Mouse (Mus musculus) olfactory bulb, adult 2 months (tissue): ENCODE measurements at regions not wholly inside any gene's neighbourhood (a gene's known extent, or its start where the extent isn't known, plus 50 kb on each side); places are given as distances from the start of the nearest gene placed in this dataset.
A peak's percentile ranks its signal among the peaks of the same experiment; 100 is the strongest.

ENCODE experiments used
- H3K27ac ChIP-seq: fragments of 200-500 bp; 2 replicates; pipeline ENCODE4 v1.5.1; 2012; ENCODE audit warnings: low read depth, low read length; ENCODE audit not compliant: insufficient read depth
- H3K4me1 ChIP-seq: fragments of 200-500 bp; 2 replicates; pipeline ENCODE4 v1.6.1; 2012; ENCODE audit warnings: low read length; ENCODE audit not compliant: control insufficient read depth, insufficient read depth
- H3K4me3 ChIP-seq: fragments of 200-500 bp; 2 replicates; pipeline ENCODE4 v1.5.1; 2012; ENCODE audit warnings: mild to moderate bottlenecking, low read depth, low read length, moderate library complexity; ENCODE audit not compliant: insufficient read depth
- CTCF ChIP-seq: fragments of 200-500 bp; IDR thresholded peaks from 2 replicates; pipeline ENCODE4 v1.5.1; 2012; ENCODE audit warnings: low read depth, mild to moderate bottlenecking, low read length, moderate library complexity; ENCODE audit not compliant: insufficient read depth
- POLR2A ChIP-seq: fragments of 200-500 bp; IDR thresholded peaks from 2 replicates; pipeline ENCODE4 v1.6.1; 2012; ENCODE audit warnings: mild to moderate bottlenecking, low read depth, low read length, moderate library complexity; ENCODE audit not compliant: insufficient read depth
- WGBS: fragments of 180-500 bp; shearing (Covaris S2); methylation state at CpG from one replicate; pipeline ENCODE4 v1.1.7; 2018; 5-methylcytosine and 5-hydroxymethylcytosine counted together

GRCm38 (mm10) chr2:61454729-61455128 is 123.7 kb upstream of the Tank start:
- TF ChIP-seq CTCF (no peak), POLR2A (no peak)
- H3K27ac ChIP-seq, result no peak overlapping the region
- WGBS, result 28% methylated on average over 9 of the region's 9 CpGs
- peaks cover 2% of the 10 kb centered on the region for H3K4me1 ChIP-seq
- H3K4me3 ChIP-seq, result no peak overlapping the region

GRCm38 (mm10) chr2:61454311-61454728 is 124.1 kb upstream of the Tank start:
- 4% methylated on average over 12 of the region's 12 CpGs for WGBS
- no peak overlapping the region for H3K4me3 ChIP-seq
- H3K27ac ChIP-seq, result no peak overlapping the region
- peak; percentile 78 for TF ChIP-seq CTCF
- TF ChIP-seq POLR2A, result no peak
- H3K4me1 ChIP-seq, result peaks cover 2% of the 10 kb centered on the region

GRCm38 (mm10) chr2:61453490-61454281 is 124.7 kb upstream of the Tank start:
- no peak for TF ChIP-seq POLR2A
- TF ChIP-seq CTCF, result no peak
- Histone ChIP-seq H3K27ac (no peak overlapping the region), H3K4me1 (peaks cover 2% of the 10 kb centered on the region), H3K4me3 (no peak overlapping the region)
- 61% methylated on average over 14 of the region's 14 CpGs for WGBS

GRCm38 (mm10) chr2:61452581-61452980 is 125.8 kb upstream of the Tank start:
- peaks cover 2% of the 10 kb centered on the region for H3K4me1 ChIP-seq
- TF ChIP-seq CTCF, result no peak
- no peak for TF ChIP-seq POLR2A
- H3K27ac ChIP-seq, result no peak overlapping the region
- WGBS, result 97% methylated on average over 1 of the region's 1 CpGs
- no peak overlapping the region for H3K4me3 ChIP-seq

- H3K4me1 ChIP-seq, result peaks cover 2% of the 10 kb centered on the region
- WGBS, result 91% methylated on average over 3 of the region's 3 CpGs
- no peak overlapping the region for H3K27ac ChIP-seq
- H3K4me3 ChIP-seq, result no peak overlapping the region
- TF ChIP-seq POLR2A (no peak), CTCF (no peak)
Measured at GRCm38 (mm10) chr2:61450731-61451130, 127.7 kb upstream of the Tank start.

- TF ChIP-seq CTCF (no peak), POLR2A (no peak)
- H3K4me3 ChIP-seq, result no peak overlapping the region
- 95% methylated on average over 3 of the region's 3 CpGs for WGBS
- no peaks in the 10 kb centered on the region for H3K4me1 ChIP-seq
- H3K27ac ChIP-seq, result no peak overlapping the region
Measured at GRCm38 (mm10) chr2:61436591-61436990, 141.8 kb upstream of the Tank start.

GRCm38 (mm10) chr2:61407881-61408280 is 170.5 kb upstream of the Tank start:
- H3K4me3 ChIP-seq, result no peak overlapping the region
- no peak overlapping the region for H3K27ac ChIP-seq
- WGBS, result 99% methylated on average over 7 of the region's 7 CpGs
- H3K4me1 ChIP-seq, result 0 out of 2 replicates have a peak, but pooled peaks cover 2% of the 10 kb centered on the region
- TF ChIP-seq CTCF (no peak), POLR2A (no peak)

GRCm38 (mm10) chr2:61406104-61406751 is 172.2 kb upstream of the Tank start:
- 96% methylated on average over 8 of the region's 8 CpGs for WGBS
- H3K4me1 ChIP-seq, result 0 out of 2 replicates have a peak, but pooled peaks cover 5% of the 10 kb centered on the region

GRCm38 (mm10) chr2:61405261-61405660 is 173.1 kb upstream of the Tank start:
- WGBS, result 80% methylated on average over 4 of the region's 4 CpGs
- TF ChIP-seq POLR2A, result no peak
- no peak for TF ChIP-seq CTCF
- H3K27ac ChIP-seq, result no peak overlapping the region
- H3K4me3 ChIP-seq, result no peak overlapping the region
- 0 out of 2 replicates have a peak, but pooled peaks cover 5% of the 10 kb centered on the region for H3K4me1 ChIP-seq

More at GRCm38 (mm10) chr2:61406104-61406751, 172.2 kb upstream of the Tank start:
- Histone ChIP-seq H3K4me3 (no peak overlapping the region), H3K27ac (no peak overlapping the region)
- TF ChIP-seq CTCF (no peak), POLR2A (no peak)
